Mouse (Mus musculus) intestine, postnatal 0 days (tissue): ENCODE results near the gene Trio. TPM values are rescaled to one million over a fixed set of nuclear protein-coding genes. Genes with fewer than 3 reads are reported as not detected.

Source experiments
- ATAC-seq: fragments of 200-750 bp; cut with Nextera tagmentation; 2 replicates; pipeline ENCODE4 v1.8.0; 2017; ENCODE audit warnings: mild to moderate bottlenecking, moderate TSS enrichment, moderate library complexity
- H3K27ac ChIP-seq: fragments of 300-500 bp; sonication (generic); 2 replicates; pipeline ENCODE4 v1.5.1; 2014; ENCODE audit warnings: mild to moderate bottlenecking, low read depth, low read length, moderate library complexity
- H3K27me3 ChIP-seq: fragments of 300-500 bp; sonication (generic); replicated peaks from 2 replicates; pipeline ENCODE4 v1.6.1; 2014; ENCODE audit warnings: low read length, mixed read lengths; ENCODE audit not compliant: control insufficient read depth, insufficient read depth
- H3K36me3 ChIP-seq: fragments of 300-500 bp; sonication (generic); 2 replicates; pipeline ENCODE4 v1.6.1; 2014; ENCODE audit warnings: mild to moderate bottlenecking, moderate library complexity; ENCODE audit not compliant: control insufficient read depth, insufficient read depth
- H3K4me1 ChIP-seq: fragments of 300-500 bp; sonication (generic); replicated peaks from 2 replicates; pipeline ENCODE4 v1.6.1; 2014; ENCODE audit warnings: antibody characterized with exemption, low read length, mixed read lengths; ENCODE audit not compliant: control insufficient read depth, insufficient read depth
- H3K4me2 ChIP-seq: fragments of 300-500 bp; sonication (generic); replicated peaks from 2 replicates; pipeline ENCODE4 v1.6.1; 2014; ENCODE audit warnings: low read depth, mild to moderate bottlenecking, moderate library complexity
- H3K4me3 ChIP-seq: fragments of 300-500 bp; sonication (generic); 2 replicates; pipeline ENCODE4 v1.5.1; 2014; ENCODE audit warnings: low read depth, low read length
- H3K9ac ChIP-seq: fragments of 300-500 bp; sonication (generic); 2 replicates; pipeline ENCODE4 v1.6.1; 2014; ENCODE audit warnings: mild to moderate bottlenecking, low read depth, low read length
- H3K9me3 ChIP-seq: fragments of 300-500 bp; sonication (generic); 2 replicates; pipeline ENCODE4 v1.6.1; 2016; ENCODE audit warnings: mixed run types; ENCODE audit not compliant: control insufficient read depth
- CTCF ChIP-seq: sonication (generic); IDR thresholded peaks from 2 replicates; pipeline ENCODE4 v1.5.1; 2016; ENCODE audit warnings: low read depth, mild to moderate bottlenecking, control low read depth, antibody characterized with exemption, moderate library complexity
- WGBS: fragments of 180-500 bp; shearing (Covaris S2); extraction: QIAGEN DNeasy Blood & Tissue Kit; methylation state at CpG from one replicate; pipeline ENCODE4 v1.1.7; 2014; 5-methylcytosine and 5-hydroxymethylcytosine counted together
- polyA plus RNA-seq: library from polyadenylated mRNA; unstranded; fragments of >200 nt; fragmentation: Nextera tagmentation; extraction: Ambion mirVana; gene quantifications from 2 replicates; pipeline ENCODE4 v1.2.1, GENCODE M21; 2015

The Trio gene
- polyA plus RNA-seq, 1 experiment from 2014 or later = 10.0 TPM

- WGBS = 33% methylated on average over 6 of the region's 6 CpGs
- TF ChIP-seq CTCF = no peak
Measured at GRCm38 (mm10) chr15:27964877-27965276, 60.8 kb downstream of the Trio start.

GRCm38 (mm10) chr15:27963506-27963905 lies 62.1 kb downstream of the Trio start:
- Histone ChIP-seq H3K27ac (no peak overlapping the region), H3K4me1 (no peaks in the 10 kb centered on the region; the same call in 1 of the 2 replicates), H3K27me3 (no peaks in the 10 kb centered on the region), H3K4me3 (no peak overlapping the region), H3K36me3 (no peaks in the 10 kb centered on the region), H3K9ac (no peak overlapping the region), H3K4me2 (no peak overlapping the region), H3K9me3 (no peaks in the 10 kb centered on the region)
- no peak for ATAC-seq
- TF ChIP-seq CTCF = no peak
- WGBS = 82% methylated on average over 2 of the region's 2 CpGs

More at GRCm38 (mm10) chr15:27964877-27965276, 60.8 kb downstream of the Trio start:
- H3K4me3 ChIP-seq = no peak overlapping the region
- no peaks in the 10 kb centered on the region; the same call in 1 of the 2 replicates for H3K4me1 ChIP-seq
- no peak overlapping the region for H3K9ac ChIP-seq
- no peak overlapping the region for H3K4me2 ChIP-seq
- no peaks in the 10 kb centered on the region for H3K36me3 ChIP-seq
- H3K27me3 ChIP-seq = no peaks in the 10 kb centered on the region
- ATAC-seq = no peak
- no peak overlapping the region for H3K27ac ChIP-seq
- H3K9me3 ChIP-seq = no peaks in the 10 kb centered on the region

GRCm38 (mm10) chr15:27960642-27961041 lies 65.0 kb downstream of the Trio start:
- ATAC-seq = peak; percentile 63; the same call in 1 of the 2 replicates
- Histone ChIP-seq H3K27me3 (no peaks in the 10 kb centered on the region), H3K9ac (no peak overlapping the region), H3K4me3 (no peak overlapping the region), H3K4me2 (peak overlapping the region; percentile 41), H3K4me1 (no peaks in the 10 kb centered on the region; the same call in 1 of the 2 replicates), H3K9me3 (no peaks in the 10 kb centered on the region), H3K36me3 (no peaks in the 10 kb centered on the region), H3K27ac (no peak overlapping the region)
- 19% methylated on average over 9 of the region's 9 CpGs for WGBS
- no peak for TF ChIP-seq CTCF

- no peak for ATAC-seq
Measured at GRCm38 (mm10) chr15:27957867-27958266, 67.8 kb downstream of the Trio start.

GRCm38 (mm10) chr15:27955614-27956013 lies 70.0 kb downstream of the Trio start:
- ATAC-seq = no peak
- no peak for TF ChIP-seq CTCF
- Histone ChIP-seq H3K9ac (no peak overlapping the region), H3K36me3 (no peaks in the 10 kb centered on the region), H3K27ac (no peak overlapping the region), H3K4me2 (no peak overlapping the region), H3K4me1 (no peaks in the 10 kb centered on the region; the same call in 1 of the 2 replicates), H3K9me3 (no peaks in the 10 kb centered on the region), H3K4me3 (no peak overlapping the region), H3K27me3 (no peaks in the 10 kb centered on the region)
- WGBS = 60% methylated on average over 11 of the region's 11 CpGs

More at GRCm38 (mm10) chr15:27957867-27958266, 67.8 kb downstream of the Trio start:
- TF ChIP-seq CTCF = no peak
- H3K27ac ChIP-seq = no peak overlapping the region
- H3K4me3 ChIP-seq = no peak overlapping the region
- no peaks in the 10 kb centered on the region for H3K27me3 ChIP-seq
- 82% methylated on average over 9 of the region's 9 CpGs for WGBS
- H3K4me1 ChIP-seq = no peaks in the 10 kb centered on the region; the same call in 1 of the 2 replicates
- H3K4me2 ChIP-seq = no peak overlapping the region
- no peaks in the 10 kb centered on the region for H3K36me3 ChIP-seq
- no peaks in the 10 kb centered on the region for H3K9me3 ChIP-seq
- H3K9ac ChIP-seq = no peak overlapping the region

GRCm38 (mm10) chr15:27954356-27954755 lies 71.3 kb downstream of the Trio start:
- Histone ChIP-seq H3K4me1 (no peaks in the 10 kb centered on the region), H3K4me3 (no peak overlapping the region), H3K9me3 (no peaks in the 10 kb centered on the region), H3K4me2 (no peak overlapping the region), H3K9ac (no peak overlapping the region), H3K27ac (no peak overlapping the region), H3K36me3 (no peaks in the 10 kb centered on the region), H3K27me3 (no peaks in the 10 kb centered on the region)
- ATAC-seq = no peak
- no peak for TF ChIP-seq CTCF
- WGBS = 87% methylated on average over 5 of the region's 5 CpGs

- 52% methylated on average over 3 of the region's 3 CpGs for WGBS
- no peaks in the 10 kb centered on the region for H3K9me3 ChIP-seq
- no peak for TF ChIP-seq CTCF
- no peak overlapping the region for H3K4me3 ChIP-seq
- ATAC-seq = no peak
- H3K27me3 ChIP-seq = no peaks in the 10 kb centered on the region
- H3K4me2 ChIP-seq = no peak overlapping the region
- H3K36me3 ChIP-seq = no peaks in the 10 kb centered on the region
- no peak overlapping the region for H3K27ac ChIP-seq
- no peak overlapping the region for H3K9ac ChIP-seq
- H3K4me1 ChIP-seq = no peaks in the 10 kb centered on the region
Measured at GRCm38 (mm10) chr15:27953570-27953969, 72.1 kb downstream of the Trio start.
